20 mouse cellular contexts compared by ENCODE assay signal in the genomic region with DNA sequence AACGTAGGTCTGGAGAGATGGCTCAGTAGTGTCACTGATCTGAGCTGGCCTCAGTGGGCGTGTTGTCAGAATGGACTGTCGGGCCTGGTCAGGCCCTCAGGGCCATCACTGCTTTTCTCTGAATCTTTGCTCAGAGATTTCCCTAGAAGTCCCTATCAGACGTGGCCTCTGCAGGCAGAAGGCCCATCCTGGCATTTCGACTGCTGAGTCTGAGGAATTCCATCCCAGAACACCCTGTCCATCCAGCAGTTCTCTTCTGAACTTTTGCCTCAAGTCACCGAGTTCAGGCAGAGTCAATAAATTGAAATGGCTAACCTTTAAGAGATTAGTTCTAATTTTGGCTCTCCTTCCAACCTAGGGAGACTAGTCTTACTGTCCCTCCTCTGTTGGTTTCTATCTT.
DNase-seq lines count a peak whose midpoint lies in the region; ATAC-seq and TF ChIP-seq lines count a peak whose summit lies in the region.
"Had no signal": no experiment of that assay in that cellular context is flagged by ENCODE, and none has a peak within 500 bp of the region (broad histone marks: within the 10 kb centered on the region; RNA-seq: fewer than 3 reads in every experiment).

No protein-coding gene starts in this region.

- peak overlapping the region; percentile 96 for H3K27ac ChIP-seq in kidney, adult 2 months (ENCODE audit: insufficient read depth, low read depth, low read length)
- no peak overlapping the region for H3K27ac ChIP-seq in kidney, embryonic 16.5 days (ENCODE audit: low read length)
- H3K27ac ChIP-seq: embryonic facial prominence, embryonic 10.5 days; forebrain, embryonic 13.5 days; heart, embryonic 15.5 days; hindbrain, embryonic 14.5 days had no signal

- DNase-seq in gastrocnemius, postnatal 25 days: peak; percentile 22
- no peak for DNase-seq in gastrocnemius, postnatal 14 days
- DNase-seq in kidney, adult 2 months: peak; percentile 90
- peak; percentile 55 for DNase-seq in adipocyte (ENCODE audit: low spot score)
- DNase-seq in kidney, postnatal 25 days: peak; percentile 27 to 58
- no peak for DNase-seq in urinary bladder, postnatal 14 days (ENCODE audit: low spot score)
- DNase-seq in thymus, postnatal 14 days: no peak
- DNase-seq: adrenal gland, adult 8-10 months; adrenal gland, postnatal 36 days; cerebellum, adult 2 months; cerebellum, postnatal 10 days; forebrain, postnatal 0 days; heart, adult 11 months; heart, postnatal 14 days had no signal

- no peak for TF ChIP-seq CTCF in kidney, adult 2 months (conservative IDR thresholded peaks at IDR 0.05; ENCODE audit: insufficient read depth, insufficient read length, low read depth, low read length)

- ATAC-seq in kidney, embryonic 16.5 days (ENCODE audit: low FRiP score, low TSS enrichment): no peak
- ATAC-seq: forebrain, embryonic 13.5 days; forebrain, postnatal 0 days had no signal

- WGBS in kidney, adult 2 months: 53% methylated on average over 6 of the region's 6 CpGs
- 83% methylated on average over 6 of the region's 6 CpGs for WGBS in kidney, embryonic 16.5 days

- H3K4me3 ChIP-seq in kidney, adult 2 months (ENCODE audit: insufficient read depth, low read depth, low read length): no peak overlapping the region
- no peak overlapping the region for H3K4me3 ChIP-seq in kidney, embryonic 16.5 days (ENCODE audit: low read length)
- H3K4me3 ChIP-seq: embryonic facial prominence, embryonic 10.5 days; forebrain, embryonic 13.5 days; heart, embryonic 15.5 days had no signal

- TF ChIP-seq POLR2A in kidney, adult 2 months (IDR thresholded peaks at IDR 0.05; ENCODE audit: low read depth, low read length): no peak

- H3K27me3 ChIP-seq in kidney, adult 2 months (replicated peaks; ENCODE audit: control insufficient read depth, insufficient read depth, low read length): no peaks in the 10 kb centered on the region
- no peaks in the 10 kb centered on the region for H3K27me3 ChIP-seq in kidney, embryonic 16.5 days (ENCODE audit: insufficient read depth, low read length)
- H3K27me3 ChIP-seq: forebrain, embryonic 13.5 days; heart, embryonic 15.5 days had no signal

- no peak overlapping the region for H3K9ac ChIP-seq in kidney, embryonic 16.5 days (replicated peaks; ENCODE audit: low read length)
- H3K9ac ChIP-seq: forebrain, embryonic 13.5 days; forebrain, postnatal 0 days; heart, embryonic 15.5 days; hindbrain, embryonic 14.5 days had no signal

- peaks cover 11% of the 10 kb centered on the region; the same call in 1 of the 2 replicates for H3K4me1 ChIP-seq in kidney, adult 2 months (ENCODE audit: control insufficient read depth, insufficient read depth, low read length)
- H3K4me1 ChIP-seq in kidney, embryonic 16.5 days (ENCODE audit: insufficient read depth, low read length): 0 out of 2 replicates have a peak, but pooled peaks cover 7% of the 10 kb centered on the region
- H3K4me1 ChIP-seq: embryonic facial prominence, embryonic 10.5 days; forebrain, embryonic 13.5 days had no signal

- no peaks in the 10 kb centered on the region for H3K9me3 ChIP-seq in kidney, embryonic 16.5 days (ENCODE audit: low read length)
- H3K9me3 ChIP-seq: embryonic facial prominence, embryonic 10.5 days; forebrain, embryonic 13.5 days; heart, embryonic 15.5 days had no signal

- no peaks in the 10 kb centered on the region for H3K36me3 ChIP-seq in kidney, adult 2 months (ENCODE audit: control insufficient read depth, insufficient read depth, low read length)
- H3K36me3 ChIP-seq in kidney, embryonic 16.5 days (ENCODE audit: insufficient read depth, low read length): no peaks in the 10 kb centered on the region
- H3K36me3 ChIP-seq: embryonic facial prominence, embryonic 10.5 days; heart, embryonic 15.5 days had no signal

- no peak overlapping the region for H3K4me2 ChIP-seq in kidney, embryonic 16.5 days (replicated peaks; ENCODE audit: low read depth, low read length)
- H3K4me2 ChIP-seq: forebrain, embryonic 13.5 days; heart, embryonic 11.5 days; heart, embryonic 15.5 days; hindbrain, embryonic 14.5 days had no signal

- intact Hi-C loops in gastrocnemius, postnatal 14 days (cut with DNase I; ENCODE audit: low total_unique reads): no loop called here

Comparison
In these comparisons a context has a peak if more than half of its experiments do, and no peak if none do; other contexts are left out.
1. DNase-seq: peak in gastrocnemius, postnatal 25 days (single experiment), kidney, adult 2 months (single experiment), adipocyte (single experiment) and kidney, postnatal 25 days (2 of 2); none in gastrocnemius, postnatal 14 days (single experiment), urinary bladder, postnatal 14 days (single experiment) and thymus, postnatal 14 days (single experiment).